Mouse (Mus musculus) erythroblast, adult 5-6 weeks (primary cell): Measurements from ENCODE around the gene Hsf2. TPM values are rescaled to one million over a fixed set of nuclear protein-coding genes. Genes with fewer than 3 reads are reported as not detected.
A peak's percentile ranks its signal among the peaks of the same experiment; 100 is the strongest.

Source experiments
- ATAC-seq: replicated peaks from 2 replicates; pipeline ENCODE4 v1.8.0; 2016; ENCODE audit warnings: moderate number of reproducible peaks, mild to moderate bottlenecking, moderate TSS enrichment, inconsistent platforms; ENCODE audit not compliant: poor library complexity, low FRiP score, severe bottlenecking
- total RNA-seq, 2 experiments: library from RNA; stranded (forward) in 1 of 2; stranded (reverse) in 1 of 2; fragments of 150-400 nt in 1 of 2; fragments of 200-764, 138-1000 nt in 1 of 2; gene quantifications; 2 replicates each; pipeline versions ENCODE4 v1.2.3 to v1.2.4; 2015 to 2017; ENCODE audit warnings: low replicate concordance in 2 of 2

Gene Hsf2
- total RNA-seq (2015; ENCODE audit: low replicate concordance) (0.38 and 3.6 TPM in 2 replicates), total RNA-seq (2017; ENCODE audit: low replicate concordance) (2.8 and 3.3 TPM in 2 replicates)

DNA sequence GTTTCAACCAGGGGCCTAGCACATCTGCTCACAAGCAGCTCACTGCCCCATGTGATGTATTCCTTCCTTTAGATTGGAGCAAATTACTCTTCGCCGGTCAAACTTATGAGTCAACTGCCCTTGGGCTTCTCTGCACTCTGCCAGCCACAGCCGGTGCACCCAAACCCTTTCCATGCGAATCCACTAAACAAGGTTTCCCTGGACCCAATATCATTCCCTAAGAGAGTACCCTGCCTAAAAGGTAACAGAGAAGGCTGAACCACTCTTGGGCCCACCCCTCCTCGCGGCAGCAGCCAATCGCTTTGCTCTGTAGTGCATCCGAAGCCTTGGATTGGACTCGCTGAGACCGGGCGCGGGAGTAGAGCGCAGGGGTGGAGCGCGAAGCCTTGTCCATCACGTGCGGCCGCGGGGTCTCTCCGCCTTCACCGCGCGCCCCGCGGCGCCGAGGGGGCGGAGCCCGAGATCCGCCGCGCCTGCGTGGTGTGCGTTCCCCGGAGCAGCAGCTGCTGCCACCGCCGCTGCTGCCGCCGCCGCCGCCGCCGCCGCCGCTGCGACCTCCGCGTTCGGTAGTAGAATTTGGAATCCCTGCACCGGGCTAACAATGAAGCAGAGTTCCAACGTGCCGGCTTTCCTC lies at the start of gene Hsf2:
Hsf2 (plus strand) TSS at position 478 of the 634 bp plus-strand sequence.
- peak; percentile 96 for ATAC-seq

DNA sequence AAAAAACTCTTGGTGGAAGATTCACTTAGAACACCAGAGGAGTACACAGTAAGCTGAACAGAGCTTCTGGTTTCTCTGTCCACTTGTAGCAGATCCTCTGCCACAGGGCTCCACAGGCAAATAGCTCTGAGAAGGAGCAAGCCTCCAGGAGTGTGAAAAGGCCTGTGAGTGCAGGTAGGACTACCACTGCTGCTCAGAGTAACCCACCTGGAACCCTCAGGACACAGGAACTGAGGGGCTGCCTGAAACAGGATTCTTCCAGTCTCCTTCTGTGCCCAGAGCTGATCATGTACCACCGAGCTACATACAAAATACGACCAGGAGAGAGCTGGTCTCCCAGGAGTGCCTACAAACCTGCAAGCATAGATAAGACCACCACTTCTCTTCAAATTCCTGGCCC lies 48.3 kb upstream of the Hsf2 start:
- ATAC-seq = no peak

DNA sequence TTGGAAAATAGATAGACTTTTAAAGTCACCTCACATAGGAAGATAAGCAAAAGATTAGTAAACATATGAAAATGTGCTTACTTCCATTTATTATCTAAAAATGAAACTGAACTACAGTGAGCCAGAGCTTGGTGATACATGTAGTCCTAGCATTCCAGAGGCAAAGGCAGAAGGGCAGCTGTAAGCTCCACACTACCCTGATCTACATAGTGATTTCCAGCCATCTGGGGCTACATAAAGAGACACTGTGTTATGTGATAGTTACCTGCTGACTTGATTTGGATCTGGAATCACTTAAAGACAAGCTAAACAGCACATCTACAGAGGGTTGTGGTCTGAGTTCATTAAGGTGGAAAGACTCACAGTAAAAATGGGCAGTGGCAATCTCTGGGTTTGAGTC lies 45.1 kb upstream of the Hsf2 start:
- ATAC-seq = no peak

DNA sequence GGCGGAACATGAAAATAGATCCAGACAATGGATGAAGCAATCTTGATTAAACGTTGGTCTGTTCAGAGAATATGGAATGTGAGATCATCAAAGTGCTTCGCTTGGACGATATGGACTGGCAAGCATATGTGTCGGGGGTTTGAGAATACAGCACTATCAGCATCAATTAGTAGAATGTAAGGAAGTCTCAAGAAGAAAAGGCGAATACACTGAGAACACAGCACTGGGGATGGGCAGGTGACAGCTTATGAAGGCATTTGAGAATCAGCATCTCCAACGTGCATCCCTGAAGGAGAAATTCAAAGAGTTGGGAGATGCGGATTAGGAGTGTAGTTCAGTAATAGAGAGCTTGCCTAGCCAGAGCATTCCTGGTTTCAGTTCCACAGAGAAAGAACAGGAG lies 41.8 kb upstream of the Hsf2 start:
- ATAC-seq = no peak

DNA sequence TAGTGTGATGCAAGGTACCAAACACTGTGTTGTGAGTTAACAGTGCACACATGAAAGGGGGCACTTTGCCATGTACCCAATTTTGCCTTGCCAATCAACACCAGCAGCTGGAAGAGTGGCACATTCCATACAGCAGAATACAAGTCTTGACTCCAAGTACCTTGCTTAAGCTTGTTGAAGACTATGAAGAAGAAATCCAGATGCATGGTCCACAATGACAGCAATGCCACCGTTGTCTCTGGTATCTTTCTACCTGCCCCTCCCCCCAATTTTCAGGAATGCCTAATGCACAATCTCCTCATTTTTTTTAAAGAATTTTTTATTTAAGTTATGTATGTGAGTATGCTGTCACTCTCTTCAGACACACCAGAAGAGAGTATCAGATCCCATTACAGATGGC lies 40.5 kb upstream of the Hsf2 start:
- no peak for ATAC-seq

DNA sequence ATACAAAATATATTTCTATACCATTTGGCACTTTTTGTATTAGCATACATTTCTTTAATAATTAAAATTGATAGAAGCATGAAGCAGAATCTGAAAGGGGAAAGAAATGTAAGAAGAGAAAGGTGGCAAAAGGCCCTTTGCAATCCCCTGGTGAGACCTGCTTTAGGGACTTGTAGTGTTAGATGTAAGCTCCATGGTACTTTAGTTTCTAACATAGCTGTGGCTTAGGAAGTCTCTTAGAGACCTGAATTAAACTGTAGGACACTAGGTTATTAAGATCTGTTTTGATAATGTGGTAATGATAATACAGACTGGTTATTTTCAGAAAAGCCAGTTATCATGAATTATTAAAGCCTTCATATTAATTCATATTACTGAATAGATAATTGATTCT lies 38.5 kb upstream of the Hsf2 start:
- no peak for ATAC-seq

DNA sequence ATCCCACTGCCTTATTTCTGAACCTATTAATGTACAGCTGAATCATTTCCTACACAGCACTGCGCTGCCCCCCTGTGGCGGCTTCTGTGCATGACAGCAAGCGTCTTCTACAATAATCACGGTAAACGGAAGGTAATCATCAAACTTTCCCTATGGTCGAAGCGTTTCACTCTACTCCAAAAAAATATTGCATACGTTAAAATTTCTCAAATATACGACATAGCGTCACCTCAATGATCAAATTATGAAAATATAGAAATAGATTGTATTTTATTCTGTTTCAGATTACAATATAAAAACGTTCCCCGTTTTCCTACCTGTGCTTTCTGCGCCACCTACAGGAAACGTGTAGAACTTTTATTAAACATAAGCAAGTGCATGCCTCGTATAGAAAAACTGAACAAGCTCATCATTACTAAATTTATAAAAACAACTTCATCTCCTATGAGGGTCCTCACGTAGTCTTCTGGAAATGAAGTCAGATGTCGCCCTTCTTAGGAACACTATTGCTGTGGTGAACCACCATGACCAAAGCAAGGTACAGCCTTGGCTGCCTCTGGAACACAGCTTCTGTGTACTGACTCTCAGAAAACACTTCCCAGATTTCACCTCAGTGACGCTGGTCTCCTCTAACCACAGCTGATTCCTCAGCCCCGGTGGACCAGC lies 38.0 kb upstream of the Hsf2 start:
- peak; percentile 92 for ATAC-seq

DNA sequence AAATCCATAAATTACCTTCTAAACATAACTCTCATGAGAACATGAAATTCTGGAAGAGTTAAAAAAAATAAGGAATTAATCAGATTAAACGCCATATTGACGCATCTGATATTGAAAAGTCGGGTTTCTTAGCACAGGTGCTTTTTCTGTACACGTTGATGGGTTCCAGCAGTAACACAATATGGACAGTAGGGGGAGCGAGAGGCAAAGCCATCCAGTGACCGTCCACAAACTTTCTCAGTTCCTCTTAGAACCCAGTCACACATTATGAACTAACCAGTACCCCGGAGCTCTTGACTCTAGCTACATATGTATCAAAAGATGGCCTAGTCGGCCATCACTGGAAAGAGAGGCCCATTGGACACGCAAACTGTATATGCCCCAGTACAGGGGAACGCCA lies 22.9 kb upstream of the Hsf2 start:
- peak; percentile 82 for ATAC-seq

DNA sequence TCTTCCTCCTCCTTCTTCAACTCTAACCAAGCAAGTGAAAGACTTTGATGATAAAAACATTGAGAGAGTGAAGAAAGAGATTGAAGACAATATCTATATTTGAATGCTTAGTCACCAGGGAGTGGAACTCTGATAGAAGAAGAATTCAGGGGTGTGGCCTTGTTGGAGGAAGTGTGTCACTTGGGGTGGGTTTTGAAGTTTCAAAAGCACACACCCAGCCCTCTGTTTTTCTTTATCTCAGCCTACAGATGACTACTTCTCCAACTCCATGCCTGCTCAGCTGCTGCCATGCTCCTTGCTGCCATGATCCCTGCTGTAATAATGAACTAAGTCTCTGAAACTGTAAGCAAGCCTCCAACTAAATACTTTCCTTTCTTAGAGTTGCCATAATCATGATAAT lies 20.4 kb upstream of the Hsf2 start:
- no peak for ATAC-seq

DNA sequence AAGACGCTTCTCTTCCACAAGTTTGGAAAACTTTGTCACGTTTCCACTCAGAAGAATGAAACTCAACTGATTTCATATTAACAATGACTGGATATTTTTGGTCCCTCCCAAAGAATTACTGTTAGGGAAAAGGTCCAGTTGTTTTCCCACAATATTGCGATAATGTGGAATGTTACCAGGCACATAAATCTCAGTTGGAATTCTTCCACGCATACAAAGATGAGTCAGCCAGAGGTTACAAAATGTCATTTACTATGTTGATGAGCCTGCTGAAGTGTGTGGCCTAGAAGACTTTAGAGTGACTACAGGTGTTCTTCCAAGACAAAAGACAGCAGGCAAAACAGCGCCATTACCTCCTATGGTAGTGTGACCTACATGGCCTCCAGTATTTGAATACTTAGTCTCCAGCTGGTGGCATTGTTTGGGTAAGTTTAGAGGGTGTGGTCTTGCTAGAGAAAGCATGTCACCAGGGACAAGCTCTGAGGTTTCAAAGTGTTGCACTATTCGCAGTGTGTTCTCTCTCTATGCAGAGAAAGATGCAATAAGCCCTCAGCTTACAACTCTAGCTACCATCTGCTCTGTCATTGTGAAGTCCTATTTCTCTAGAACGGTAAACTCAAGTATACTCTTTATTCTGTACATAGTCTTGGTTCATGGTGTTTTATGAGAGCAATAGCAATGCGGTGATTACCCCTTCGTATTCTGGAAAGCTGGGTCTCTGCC lies 8.9 kb upstream of the Hsf2 start:
- ATAC-seq = no peak

DNA sequence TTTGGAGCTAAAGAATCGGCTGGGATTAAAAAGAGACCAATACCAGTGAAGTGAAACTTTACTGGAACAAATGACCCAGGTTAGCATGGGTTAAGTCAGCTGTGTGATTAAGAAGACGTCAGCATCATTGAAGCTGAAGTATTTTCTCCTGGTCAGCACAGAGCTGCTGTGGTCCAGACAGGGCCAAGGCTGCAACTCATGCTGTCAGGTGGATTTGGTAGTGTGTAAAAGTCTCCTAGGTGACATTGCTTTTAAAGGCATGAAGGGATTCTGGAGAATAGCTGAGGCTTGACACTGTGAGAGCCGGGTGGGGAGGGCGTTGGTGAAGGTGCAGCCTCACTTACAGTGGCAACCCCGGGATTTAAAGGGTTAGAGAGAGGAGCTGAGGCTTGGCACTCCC lies 4.5 kb upstream of the Hsf2 start:
- ATAC-seq = no peak

DNA sequence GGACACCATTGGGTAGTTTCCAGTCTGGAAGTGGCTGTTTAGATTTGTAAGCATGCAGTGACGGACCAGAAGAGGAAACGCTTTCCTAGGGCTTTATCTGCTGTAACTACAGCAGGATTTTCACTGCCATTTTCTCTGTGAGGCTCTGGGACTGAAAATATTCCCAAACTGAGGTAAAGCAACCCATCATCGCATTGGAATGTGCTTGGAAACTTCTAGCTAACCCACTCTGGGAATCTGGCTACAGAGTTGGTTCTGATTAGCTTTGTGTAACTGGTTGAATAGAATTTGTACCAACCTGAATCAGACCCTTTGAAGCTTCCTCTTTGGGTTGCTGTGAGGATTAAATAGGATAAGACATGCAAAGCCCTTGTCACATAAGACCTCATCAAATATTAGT lies 1.4 kb upstream of the Hsf2 start:
- ATAC-seq = no peak

DNA sequence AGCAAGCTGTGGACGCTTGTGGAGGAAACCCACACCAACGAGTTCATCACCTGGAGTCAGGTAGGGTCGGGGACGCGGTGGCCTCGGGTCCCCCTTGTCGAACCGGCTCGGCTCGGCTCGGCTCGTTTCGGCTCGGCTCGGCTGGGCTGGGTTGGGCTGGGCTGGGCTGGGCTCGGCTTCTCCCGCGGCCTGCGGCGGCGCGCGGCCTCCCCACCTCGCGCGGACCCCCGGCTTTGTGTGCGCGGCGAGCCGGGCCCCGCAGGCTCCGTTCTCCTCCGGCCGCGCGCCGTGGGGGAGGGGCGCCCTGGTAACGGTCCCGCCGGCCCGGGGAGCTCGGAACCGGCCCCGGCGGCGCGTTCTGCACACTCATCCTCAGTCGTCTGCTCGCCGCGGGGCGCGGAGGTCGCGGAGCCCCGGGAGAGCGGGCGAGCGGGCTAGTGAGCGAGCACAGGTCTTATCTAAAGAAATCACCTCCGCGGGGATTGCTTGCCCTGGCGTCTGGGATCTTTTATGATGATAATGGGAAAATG lies 422 bp downstream of the Hsf2 start:
- no peak for ATAC-seq

DNA sequence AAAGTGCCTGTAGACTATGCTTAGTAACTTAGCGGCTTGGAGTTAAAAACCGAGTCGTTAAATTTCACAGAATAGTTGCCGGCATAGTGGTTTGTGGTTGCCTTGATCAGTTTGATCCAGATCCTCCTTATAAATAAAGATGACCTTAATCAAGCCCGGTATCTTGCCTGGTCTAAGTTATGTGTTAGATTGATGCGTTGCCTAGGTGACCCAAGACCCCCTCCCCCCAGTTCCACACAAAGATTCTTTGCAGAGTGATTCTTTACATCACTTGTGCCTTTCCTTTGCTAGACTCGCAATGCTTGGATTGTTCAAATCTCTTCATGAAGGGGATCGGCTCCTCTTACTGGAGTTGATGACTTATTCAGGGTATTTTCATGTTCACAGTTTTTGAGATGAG lies 1.0 kb downstream of the Hsf2 start:
- no peak for ATAC-seq

DNA sequence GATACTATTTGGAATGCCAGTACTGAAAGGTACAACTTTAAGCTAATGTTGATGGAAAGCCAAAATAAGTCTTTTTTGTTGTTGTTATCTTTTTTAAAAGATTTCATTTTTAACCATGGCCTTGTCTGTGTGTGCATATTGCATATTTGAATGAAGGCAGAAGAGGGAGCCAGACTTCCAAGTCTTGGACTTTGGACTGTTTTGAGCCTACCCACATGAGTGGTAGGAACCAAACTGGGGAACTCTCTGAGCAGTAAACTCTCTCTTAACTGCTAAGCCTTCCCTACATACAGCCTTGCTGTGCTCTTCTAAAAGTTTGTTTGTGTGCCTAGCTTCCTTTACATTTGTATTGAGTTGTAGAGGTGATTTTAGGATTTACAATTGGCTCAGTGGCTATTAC lies 2.4 kb downstream of the Hsf2 start:
- no peak for ATAC-seq

DNA sequence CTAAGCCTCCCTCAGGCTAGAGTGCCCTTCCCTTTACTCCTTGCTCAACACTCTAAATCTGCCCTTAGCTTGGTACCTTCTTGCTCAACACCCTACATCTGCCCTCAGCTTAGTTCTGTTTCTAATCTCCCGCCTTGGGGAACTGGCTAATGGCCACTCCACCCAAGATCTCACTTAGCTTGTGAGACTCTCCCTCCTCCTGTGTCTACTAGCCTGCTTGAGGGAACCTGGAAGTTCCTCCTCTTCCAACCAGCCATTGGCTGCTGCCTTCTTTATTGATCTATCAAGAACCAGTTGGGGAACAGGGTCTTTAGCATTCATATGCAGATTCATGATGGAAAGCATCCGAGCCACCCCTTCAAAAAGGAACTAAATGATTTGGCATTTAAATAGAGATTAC lies 5.9 kb downstream of the Hsf2 start:
- no peak for ATAC-seq

DNA sequence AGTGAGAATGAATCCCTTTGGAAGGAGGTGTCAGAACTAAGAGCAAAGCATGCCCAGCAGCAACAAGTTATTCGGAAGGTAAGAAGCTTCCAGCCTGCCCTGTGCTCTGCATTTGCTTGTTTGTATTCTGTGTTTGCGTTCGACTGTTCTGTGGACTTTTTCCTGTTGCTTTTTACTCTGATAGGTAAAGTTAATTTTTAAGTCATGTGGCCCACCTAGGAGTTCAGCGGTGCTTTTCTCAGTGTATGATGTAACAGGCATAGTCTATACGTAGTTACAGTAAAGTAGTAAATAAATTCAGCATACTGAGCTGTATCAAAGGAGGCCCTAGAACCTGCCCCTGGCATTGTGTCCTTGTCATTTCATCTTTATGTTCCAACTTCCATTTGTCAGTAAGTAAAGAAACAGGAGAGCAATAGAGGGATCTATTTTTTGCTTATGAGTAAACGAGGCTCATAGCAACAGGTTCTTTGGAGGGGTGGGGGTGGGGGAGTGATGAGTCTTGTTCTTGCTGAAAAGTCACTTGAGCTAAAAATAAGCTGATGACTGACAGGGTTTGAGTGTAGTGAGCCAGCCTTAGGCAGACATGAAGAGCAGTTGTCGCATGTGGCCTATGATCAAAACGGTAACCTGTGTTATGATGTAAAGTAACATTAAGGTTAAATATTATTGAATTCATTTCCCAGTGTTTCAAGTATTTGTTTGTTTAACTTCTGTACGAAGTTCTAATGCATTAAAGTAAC lies 13.4 kb downstream of the Hsf2 start:
- ATAC-seq = no peak

DNA sequence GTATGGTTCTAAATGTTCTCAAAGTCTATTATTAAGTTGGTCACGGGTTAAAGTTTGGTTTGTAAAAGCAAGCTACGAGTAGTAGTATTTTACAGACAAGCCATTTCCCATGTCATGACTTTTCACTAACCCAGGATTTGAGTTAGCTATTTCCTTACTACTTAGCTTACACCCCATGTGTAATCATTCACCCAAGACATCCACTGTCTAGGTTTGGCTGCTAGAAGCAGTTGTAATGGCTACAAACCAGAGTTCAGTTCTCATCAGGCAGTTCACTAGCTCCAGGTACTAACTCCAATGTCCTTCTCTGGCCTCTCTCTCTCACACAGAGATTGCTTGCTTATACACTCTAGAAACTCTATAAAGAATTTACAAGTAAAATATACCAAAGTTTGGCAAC lies 28.4 kb downstream of the Hsf2 start:
- no peak for ATAC-seq

DNA sequence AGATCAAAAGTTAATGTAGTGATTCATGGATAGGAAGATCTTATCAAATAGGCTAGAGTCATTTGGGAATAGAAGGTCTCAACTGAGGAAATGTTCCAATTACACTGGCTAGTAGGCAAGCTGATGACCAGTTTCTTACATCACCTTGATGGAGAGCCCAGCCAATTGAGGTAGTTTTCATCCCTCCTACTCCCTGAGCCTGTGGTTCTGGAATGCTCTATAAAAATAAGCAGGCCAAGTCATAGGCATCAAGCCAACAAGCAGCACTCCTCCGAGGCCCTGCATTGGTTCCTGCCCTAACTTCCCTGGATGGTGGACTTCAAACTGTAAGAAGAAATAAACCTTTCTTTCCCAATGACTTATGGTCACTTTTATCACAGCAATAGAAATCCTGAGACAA lies 29.1 kb downstream of the Hsf2 start:
- ATAC-seq = no peak

DNA sequence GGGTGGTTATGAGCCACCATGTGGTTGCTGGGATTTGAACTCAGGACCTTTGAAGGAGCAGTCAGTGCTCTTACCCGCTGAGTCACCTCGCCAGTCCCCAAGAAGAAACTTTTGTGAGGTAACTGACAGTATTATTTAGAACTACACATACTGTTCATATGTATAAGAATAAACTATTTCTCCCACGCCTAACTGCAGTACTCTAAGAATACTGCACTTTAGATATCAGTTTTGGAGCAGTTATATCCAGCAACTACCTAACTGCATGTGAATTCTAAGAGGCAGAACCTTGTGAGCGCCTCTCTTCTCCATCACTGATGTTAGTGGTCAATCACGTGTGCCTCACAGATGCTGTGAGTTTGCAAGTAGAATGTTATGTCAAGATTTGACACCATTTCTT lies 40.3 kb downstream of the Hsf2 start:
- ATAC-seq = no peak
